Mouse (Mus musculus) common myeloid progenitor, adult 5-6 weeks (primary cell): ENCODE data around the gene Hoxd11. TPM values are rescaled to one million over a fixed set of nuclear protein-coding genes. Genes with fewer than 3 reads are reported as not detected.

ENCODE experiments used
- ATAC-seq: replicated peaks from 2 replicates; pipeline ENCODE4 v1.8.0; 2016; ENCODE audit warnings: low read depth, mild to moderate bottlenecking, moderate TSS enrichment, inconsistent platforms; ENCODE audit not compliant: poor library complexity, severe bottlenecking
- total RNA-seq: library from RNA; stranded (forward); fragments of 200-1000, 187-1606 nt; gene quantifications from 2 replicates; pipeline ENCODE4 v1.2.3, GENCODE M21; 2017

Hoxd11 gene
- total RNA-seq, result not detected in 2 replicates

DNA sequence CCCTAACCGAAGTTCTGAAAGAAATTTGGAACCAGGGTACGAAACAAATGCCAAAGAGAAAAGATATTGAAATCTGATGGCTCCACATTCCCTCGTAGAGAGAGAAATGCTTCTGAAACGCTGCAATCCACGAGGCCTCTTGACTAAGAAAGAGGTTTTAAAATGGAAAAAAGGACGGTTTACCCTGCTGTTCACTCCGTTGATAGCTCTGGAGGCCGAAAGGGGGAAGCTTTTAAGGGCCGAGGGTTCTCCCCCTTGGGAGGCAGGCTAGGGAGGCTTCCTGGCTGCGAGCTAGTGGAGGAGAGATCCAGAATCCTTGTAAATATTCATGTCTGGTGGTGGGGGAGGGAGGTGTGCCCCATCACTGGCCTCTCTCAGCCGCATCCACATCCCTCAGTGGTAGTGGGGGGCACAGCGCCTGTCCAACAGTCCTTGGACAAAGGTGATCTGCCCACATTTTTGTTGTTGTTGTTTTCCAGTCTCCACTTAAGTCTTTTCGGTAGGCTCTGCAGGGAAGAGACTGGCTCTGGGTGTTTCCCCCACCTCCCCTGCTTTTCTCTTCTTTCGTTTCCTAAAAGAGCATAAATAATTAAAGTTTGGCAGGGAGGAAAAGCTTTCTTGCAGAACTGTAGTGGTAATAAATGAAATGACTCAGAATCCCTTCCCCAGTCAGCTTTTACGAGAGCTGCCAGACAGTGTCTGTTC is at the start of gene Hoxd11:
Hoxd11 (plus strand) TSS at position 667 of the 705 bp plus-strand sequence.
- ATAC-seq, result no peak

DNA sequence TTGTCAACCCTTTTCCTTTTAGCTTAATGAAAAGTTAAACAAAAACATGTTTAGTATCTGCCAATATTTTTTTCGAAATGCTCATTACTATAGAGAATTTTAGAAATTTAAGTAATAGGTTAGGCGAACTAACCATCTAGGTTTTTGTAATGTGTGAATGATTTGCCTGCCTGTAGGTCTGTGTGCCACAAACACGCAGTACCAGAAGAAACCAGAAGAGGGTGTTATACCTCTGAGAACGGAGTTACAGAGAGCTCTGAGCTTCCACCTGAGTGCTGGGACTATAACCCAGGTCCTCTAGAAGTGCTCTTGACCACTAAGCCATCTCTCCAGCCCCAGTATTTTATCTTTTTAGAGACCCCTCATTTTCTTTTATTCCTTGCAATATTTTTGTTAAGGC is 43.9 kb upstream of the Hoxd11 start:
- ATAC-seq, result no peak

DNA sequence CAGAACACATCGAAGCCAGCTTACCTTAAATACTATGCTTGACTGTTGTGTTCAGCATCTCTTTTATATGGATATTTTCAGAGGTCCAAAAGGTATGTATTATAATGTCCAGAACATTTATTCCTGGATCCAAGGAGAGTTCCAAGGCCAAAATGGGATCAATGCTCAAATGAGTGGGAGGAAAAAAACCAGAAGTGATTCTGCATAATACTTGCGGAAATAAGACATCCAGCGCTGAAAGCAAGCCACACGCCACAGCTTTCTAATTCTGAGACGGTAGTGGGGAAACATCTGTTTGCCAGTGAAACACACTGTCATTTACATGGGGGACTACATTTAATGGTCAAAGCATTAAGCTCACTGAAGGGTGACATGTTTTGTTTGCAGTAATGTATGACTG is 36.9 kb upstream of the Hoxd11 start:
- ATAC-seq, result 0 out of 2 replicates have a peak, but pooled peaks have one; percentile 29

DNA sequence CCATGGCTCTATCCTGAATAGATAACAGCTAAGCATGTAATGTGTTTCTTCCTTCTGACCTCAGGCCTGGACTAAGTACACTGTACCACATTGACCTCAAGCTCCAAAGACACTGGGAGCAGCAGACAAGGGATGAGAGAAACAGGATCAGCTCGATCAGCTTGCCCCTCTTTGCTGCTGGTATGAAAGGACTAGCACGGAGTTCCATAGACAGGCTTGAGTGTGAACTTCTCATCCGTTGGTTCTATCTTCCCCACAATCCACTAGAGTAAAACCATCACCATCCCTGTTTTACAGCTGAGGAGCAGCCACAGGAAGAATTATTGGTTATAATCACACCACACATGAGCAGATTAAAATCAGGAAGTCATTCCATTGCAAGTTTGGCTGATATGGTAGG is 33.7 kb upstream of the Hoxd11 start:
- ATAC-seq, result no peak

DNA sequence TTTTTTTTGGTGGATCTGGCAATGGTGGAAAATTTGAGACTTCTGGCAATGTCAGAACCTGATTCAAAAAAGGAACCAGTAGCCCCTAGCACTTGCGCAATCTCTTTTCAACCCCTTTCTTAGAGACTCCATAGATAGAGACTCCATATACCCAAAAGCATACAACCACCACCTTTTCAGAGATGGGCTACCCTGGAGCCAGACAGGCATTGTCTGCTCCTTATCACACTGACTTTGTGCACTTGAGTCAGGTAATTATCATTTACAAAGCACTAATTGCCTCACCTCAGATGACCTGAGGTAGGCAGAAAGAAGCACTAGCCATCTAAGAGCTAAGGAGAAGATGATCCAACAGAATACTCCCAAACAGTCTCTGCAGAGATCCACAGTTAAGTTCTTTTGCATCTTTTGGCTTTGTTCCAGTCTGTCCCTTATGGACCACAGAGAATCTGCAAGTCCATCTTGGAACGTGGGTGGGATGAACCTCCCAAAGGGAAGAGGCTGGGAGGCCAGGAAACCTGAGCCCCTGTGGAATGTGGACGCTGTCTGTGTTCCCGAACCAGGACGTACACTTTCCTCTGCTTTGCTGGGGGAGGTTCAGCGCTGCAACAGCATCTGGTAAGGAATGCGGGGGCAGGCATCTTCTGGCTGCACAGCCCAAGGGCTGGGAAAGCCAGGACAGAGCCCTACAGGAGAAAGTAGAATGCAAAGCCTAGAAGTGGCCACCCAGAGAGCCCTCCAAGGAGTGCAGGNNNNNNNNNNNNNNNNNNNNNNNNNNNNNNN is 32.1 kb upstream of the Hoxd11 start:
- ATAC-seq, result no peak

DNA sequence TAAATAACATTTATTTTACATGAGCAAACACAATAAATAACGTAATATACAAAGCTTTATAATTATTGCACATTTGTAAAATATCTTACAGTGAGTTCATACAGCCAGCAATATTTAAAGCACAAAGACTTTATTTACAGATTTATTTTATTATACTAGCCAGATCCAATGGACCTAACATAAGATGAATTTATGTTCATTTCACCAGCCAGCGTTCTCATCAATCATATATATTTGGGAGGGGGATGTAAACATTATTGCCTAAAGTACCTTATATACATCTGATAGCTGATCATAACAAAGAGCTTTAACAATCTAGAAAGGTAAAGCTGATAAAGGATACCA is 26.4 kb upstream of the Hoxd11 start:
- ATAC-seq, result no peak

DNA sequence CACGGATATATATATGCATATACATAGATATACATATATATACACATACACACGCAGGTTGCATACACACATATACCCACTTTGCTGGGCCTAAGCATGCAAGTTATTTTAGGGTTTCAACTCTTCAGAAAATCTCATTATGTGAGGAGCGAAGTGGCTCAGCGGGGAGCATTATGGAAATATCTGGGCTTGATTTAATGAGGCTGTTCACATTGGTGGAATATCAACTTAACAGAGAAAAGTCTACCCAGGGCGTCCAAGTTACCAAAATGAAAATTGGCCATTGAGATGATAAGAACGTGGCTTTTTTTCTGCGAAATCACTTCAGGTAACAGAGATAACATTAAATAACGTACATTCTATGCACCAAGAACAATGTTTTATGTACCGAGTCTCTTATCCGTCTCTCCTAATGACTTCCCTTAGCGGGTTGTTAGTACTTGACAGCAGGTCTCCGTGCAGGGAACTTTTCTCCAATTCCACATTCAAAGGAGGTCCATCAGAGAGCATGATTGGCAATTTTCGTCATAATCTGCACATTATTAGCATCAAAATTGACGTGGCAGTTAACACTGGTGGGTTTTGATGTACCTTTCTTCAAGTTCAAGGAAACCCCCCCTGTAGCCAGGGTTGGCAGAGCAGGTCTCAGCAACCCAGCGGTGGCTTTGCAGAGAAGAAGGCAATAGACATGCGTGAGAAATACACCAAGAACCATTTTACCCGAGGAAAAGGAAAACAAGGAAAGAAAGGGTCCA is 25.4 kb upstream of the Hoxd11 start:
- no peak for ATAC-seq

DNA sequence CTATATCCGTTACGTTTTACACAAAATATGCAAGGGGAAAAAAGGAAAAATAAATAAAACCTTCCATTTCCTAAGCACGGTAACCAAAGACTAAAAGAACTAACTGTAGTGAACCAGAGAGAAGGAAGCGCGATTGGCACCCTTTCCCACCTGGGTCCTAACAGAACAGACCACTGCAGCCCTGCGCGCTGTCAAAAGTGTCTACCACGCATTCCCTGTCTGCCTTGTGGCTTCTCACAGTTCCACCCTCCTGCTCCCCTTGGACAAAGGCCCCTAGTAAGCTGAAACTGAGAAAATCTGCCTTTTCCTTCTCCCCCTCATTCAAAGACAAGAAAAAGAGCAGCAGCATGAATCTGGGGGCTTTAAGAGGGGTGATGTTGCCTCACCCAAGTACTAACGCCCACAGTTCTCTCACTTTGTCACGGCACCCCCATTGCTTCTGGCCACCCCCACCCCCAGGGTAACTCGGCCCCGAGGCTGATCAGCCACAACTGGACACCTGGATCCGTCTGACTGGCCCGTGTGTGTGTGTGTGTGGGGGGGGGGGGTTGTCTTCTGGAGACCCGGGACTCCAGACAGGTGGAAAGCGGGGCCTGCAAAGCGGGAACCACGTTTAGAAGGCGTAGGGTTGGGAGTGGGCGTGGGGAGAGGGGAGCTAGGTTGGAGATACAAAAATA is 24.5 kb upstream of the Hoxd11 start:
- no peak for ATAC-seq

DNA sequence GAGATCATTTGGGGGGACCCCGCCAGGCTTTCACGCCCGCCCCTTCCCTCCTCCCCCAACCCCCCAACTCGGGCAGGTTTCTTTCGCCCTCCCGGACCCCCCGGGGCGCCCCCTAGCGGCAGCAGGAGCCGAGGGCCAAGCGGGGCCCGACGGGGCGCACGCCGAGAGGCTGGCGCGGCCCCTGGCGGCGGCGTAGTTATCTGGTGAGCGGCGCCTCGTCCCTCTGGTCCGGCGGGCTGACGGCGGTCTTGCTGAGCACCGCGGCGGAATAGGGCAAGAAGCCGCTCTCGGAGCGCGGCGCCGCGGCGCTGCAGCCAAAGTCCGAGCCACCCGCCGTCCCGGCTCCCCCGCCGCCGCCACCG is 24.0 kb upstream of the Hoxd11 start:
- ATAC-seq, result 0 out of 2 replicates have a peak, but pooled peaks have one; percentile 38

DNA sequence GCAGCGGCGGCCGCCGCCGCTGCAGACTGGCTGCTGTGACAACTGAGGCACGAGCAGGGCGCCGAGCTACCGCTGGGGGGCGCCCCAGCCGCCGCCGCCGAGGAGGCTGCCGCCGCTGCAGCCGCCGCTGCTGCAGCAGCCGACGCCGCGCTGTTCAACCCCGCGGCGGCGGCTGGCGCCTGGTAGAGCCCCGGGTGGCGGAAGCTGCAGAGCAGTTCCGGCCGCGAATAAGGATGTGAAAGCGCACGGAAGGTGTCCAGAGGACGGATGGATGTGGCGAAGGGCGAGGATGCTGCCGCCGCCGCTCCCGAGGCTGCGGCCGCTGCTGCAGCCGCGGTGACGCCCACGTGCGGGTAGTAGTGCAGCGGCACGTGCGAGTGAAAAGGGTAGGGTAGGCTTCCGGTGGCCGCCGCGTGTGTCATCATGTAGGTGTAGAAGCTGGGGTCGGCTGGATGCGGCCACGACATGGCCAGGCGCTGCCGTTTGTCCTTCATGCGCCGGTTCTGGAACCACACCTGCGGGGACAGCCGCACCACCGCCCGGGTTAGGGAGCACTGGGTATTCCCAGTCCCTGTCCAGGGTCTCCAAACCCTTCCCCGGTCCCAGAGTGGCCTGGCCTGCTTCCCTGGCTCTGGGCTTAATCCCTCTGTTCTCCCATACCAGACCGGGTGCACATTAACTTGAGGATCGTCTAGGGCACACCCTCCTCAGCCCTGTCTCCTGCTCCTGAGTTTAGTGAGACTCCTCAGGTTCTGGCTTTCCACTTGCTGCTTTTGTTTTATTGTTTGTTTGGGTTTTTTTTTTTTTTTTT is 23.3 kb upstream of the Hoxd11 start:
- peak; percentile 52 for ATAC-seq

DNA sequence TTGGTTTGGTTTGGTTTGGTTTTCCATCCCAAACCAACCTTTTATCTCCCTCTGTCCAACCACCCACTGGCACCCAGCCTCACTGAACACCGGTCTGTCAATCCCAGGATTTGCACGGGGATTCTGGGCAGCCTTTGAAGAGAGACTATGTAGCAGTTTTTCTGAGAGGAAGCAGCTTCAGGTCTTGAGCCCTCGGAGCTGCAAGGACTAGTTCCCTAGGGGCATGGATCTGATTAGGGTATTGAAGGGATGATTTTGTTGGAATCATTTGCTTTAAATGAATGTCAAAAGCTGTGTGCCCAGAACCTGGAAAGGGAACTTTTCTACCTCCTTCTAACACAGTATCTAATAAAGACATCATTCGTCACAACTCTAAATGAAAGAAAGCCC is 22.7 kb upstream of the Hoxd11 start:
- ATAC-seq, result no peak

DNA sequence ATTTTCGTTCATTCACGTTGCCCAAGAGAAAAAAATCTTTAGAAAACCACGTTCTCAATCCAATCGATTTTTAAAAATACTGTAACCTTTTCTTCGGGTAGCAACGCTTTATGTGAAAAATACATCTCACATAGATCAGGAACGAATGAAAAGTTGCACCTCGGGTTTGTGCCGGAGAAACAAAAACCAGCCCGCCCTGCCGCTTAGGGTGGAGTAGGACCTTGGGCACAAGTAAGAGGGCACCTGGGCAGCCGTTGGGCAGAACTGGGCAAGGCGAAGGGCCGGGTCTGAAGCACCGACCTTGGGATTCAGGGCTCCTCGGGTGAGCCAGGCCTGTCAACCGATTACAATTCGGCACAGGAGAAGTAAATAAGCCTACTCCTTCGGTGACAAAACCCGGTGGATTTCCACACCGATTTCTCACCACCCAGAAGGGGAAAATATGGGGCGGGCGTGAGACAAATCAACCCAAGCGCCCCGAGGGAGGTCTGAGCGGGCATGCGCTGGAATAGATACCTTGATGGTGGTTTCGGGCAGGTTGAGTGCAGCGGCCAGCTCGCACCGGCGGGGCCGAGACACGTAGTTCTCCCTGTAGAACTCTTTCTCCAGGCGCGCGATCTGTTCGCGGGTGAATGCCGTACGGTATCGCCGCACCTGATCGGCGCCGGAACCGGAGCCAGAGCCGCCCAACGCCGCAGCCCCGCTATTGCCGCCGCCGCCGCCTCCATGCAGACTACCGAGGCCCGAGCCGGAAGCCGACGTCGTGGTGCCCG is 21.9 kb upstream of the Hoxd11 start:
- no peak for ATAC-seq

DNA sequence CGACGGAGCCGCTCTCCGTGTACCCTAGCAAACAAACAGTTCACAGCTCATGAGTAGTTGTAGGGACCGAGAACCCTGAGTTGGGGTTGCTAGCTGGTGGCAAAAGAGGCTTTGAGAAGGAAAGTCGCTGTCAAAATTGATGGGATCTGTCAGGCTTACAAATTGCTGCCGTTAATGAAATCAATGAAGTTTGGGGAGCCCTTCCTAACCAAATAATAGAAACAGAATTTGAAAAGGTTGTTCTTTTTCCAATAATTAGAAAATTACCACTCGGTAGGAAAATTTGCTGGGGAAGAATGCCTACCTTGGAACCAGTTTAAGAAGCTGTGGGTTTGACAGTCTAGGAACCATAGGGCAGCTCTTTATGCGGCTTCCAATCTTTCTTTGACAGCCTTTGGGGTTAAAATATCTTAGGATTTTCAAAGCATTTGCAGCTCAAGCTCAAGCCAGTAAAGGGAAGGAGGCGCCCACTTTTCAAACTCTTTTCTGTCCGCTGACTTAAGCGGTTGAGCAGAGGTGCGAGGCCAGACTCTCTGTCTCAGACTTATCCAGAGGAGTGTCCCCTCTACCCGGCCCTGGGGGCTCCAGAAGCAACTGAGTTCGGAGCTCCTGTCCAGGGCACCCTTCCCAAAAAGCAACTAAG is 21.2 kb upstream of the Hoxd11 start:
- no peak for ATAC-seq

DNA sequence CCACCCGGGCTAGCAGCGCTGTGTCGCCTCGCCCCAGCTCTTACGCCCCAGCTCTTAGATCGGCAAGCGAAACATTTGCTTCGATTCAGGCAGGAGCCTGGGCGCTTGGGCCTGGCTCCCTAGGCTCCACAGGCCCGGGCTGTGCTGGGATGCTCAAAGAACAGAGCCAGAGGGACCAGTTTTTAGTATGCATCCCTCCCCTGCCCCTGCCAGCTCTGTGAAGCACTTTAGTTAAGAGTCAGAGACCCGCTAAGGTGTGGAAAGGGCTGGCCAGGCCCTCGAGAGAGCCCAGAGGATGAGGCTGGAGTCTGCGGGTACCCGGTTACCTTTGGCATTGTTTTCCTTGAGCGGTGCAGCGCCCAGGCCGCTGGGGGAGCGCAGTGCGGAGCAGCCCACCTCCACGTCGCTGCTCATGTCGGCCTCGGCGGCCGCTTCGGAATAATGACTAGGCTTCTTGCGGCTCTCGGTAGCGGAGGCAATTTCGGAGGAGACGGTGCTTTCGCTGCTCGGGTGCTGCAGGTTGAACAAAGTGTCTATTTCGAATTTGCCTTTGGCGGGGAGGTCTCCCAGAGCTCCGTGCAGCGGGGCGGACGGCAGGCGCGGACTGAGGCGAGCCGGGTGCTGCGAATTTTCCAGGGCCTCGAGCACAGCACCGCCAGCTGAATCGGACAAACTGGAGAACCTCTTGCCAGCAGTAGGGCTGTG is 20.5 kb upstream of the Hoxd11 start:
- ATAC-seq, result no peak

DNA sequence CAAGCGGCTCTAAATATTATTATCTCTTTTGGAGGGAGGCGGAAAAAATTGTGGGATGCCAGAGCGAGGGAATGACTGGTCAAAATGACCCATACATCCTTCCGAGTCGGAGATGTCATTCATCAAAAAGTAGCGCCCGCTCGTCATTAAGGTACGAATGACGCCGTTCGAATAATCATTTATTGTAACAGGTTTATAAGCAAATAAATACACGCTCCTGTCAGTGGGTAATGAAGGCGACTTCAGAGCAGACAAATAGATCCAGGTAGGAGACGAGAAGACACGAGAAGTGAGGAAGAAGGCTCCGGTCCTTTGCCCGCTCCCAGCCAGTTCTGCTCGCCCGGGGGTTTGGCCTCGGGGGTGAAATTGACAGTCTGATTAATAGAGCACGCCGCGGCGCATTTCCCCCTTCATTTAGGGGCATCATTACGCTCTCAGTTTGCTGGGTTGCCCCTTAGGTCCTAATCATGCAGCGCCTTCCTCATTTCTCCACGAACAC is 19.8 kb upstream of the Hoxd11 start, which contains the start of gene Evx2:
Evx2 (minus strand) TSS at position 51 of the 499 bp plus-strand sequence.
- no peak for ATAC-seq

DNA sequence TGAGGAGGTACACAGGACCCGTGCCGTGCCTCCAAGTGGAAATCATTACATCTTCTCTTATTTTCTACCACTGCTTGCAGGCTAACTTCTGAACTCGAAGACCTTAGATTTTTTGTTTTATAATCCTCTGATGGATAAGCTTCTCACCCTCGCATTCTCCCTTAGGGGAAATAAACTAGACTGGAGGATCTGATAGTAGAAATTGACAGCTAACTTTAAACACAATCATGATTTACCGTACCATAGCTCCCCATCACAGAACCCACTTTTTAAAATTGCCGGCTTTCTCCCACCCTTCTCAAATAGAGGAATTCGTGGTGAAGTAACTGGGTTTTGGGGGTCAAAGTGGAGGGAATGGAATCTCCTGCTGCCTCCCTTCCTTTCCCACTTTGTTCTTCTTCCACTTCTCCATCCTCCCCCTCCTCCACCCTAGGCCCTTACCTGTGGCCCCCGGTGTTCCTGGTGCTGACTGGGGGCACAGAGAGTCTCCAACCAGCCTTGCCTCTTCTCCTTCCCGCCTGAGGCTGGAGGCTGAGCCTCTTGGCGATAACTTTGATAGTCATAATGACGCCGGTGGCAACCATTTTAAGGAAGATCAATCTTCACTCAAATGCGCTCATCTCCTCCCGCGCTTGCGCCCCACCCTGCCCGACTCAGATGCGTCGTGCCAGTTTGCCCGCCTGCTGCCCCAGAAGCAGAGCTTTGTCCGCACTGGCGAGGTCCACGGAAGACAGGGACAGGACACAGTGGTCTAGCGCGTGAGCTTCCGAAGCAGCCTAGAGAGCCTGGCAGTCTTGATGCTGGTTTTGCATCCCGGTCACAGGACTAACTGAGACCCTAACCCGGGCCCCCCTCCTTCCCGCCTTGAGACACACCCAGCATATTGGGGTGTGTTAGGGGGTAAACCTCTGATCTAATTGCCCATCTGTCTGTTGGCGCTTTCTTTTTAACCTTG is 18.7 kb upstream of the Hoxd11 start:
- ATAC-seq, result no peak
